Mouse (Mus musculus) B cell, adult 2 months (primary cell): Measurements from ENCODE around the gene Ttl.

Experiments used
- DNase-seq, 2 experiments: peaks; one replicate each; pipeline ENCODE4 v3.0.0; 2022

Ttl gene

GRCm38 (mm10) chr2:129084959-129085358 is 19.2 kb downstream of the Ttl start:
- DNase-seq = peak; percentile 56 to 62

GRCm38 (mm10) chr2:129087520-129087919 is 21.8 kb downstream of the Ttl start:
- DNase-seq = no peak

GRCm38 (mm10) chr2:129090370-129090769 is 24.6 kb downstream of the Ttl start:
- DNase-seq = no peak

GRCm38 (mm10) chr2:129092810-129093209 is 27.1 kb downstream of the Ttl start:
- no peak for DNase-seq

- DNase-seq = peak; percentile 17 to 21
Observed at GRCm38 (mm10) chr2:129093926-129094724, 28.4 kb downstream of the Ttl start.

GRCm38 (mm10) chr2:129100784-129101310 is 35.1 kb downstream of the Ttl start, which contains the start of gene Polr1b:
Gene Polr1b, plus strand, starts transcription at chr2:129100995.
- DNase-seq = peak; percentile 93 to 95

- no peak for DNase-seq
Observed at GRCm38 (mm10) chr2:129112924-129113323, 47.2 kb downstream of the Ttl start.

- DNase-seq = no peak
Observed at GRCm38 (mm10) chr2:129115706-129116367, 50.1 kb downstream of the Ttl start.

- DNase-seq = no peak
Observed at GRCm38 (mm10) chr2:129116368-129116739, 50.6 kb downstream of the Ttl start.

- no peak for DNase-seq
Observed at GRCm38 (mm10) chr2:129118061-129118460, 52.3 kb downstream of the Ttl start.

- no peak for DNase-seq
Observed at GRCm38 (mm10) chr2:129121986-129122385, 56.2 kb downstream of the Ttl start.

- DNase-seq = peak; percentile 76 to 81
Observed at GRCm38 (mm10) chr2:129129412-129129929, 63.7 kb downstream of the Ttl start, which contains the start of gene Chchd5. Gene Chchd5, plus strand, starts transcription at chr2:129129700.

GRCm38 (mm10) chr2:129129987-129130545 is 64.3 kb downstream of the Ttl start:
- peak; percentile 52 to 53 for DNase-seq

- no peak for DNase-seq
Observed at GRCm38 (mm10) chr2:129130776-129131175, 65.0 kb downstream of the Ttl start.

- peak; percentile 7 to 36 for DNase-seq
Observed at GRCm38 (mm10) chr2:129132231-129132630, 66.5 kb downstream of the Ttl start.

- no peak for DNase-seq
Observed at GRCm38 (mm10) chr2:129133006-129133805, 67.5 kb downstream of the Ttl start.

- DNase-seq = no peak
Observed at GRCm38 (mm10) chr2:129139906-129140305, 74.2 kb downstream of the Ttl start.
